Mouse (Mus musculus): ENCODE data around the gene Lpcat4. TPM values are rescaled to one million over a fixed set of nuclear protein-coding genes. Genes with fewer than 3 reads are reported as not detected.

The Lpcat4 gene
- polyA plus RNA-seq, 1 experiment, result 28.0 TPM

- Histone ChIP-seq H3K4me3 (ENCODE audit: insufficient read depth, poor library complexity, severe bottlenecking) (no peak overlapping the region), H3K27me3 (ENCODE audit: control insufficient read depth, insufficient read depth, insufficient read length) (no peaks in the 10 kb centered on the region), H3K79me2 (ENCODE audit: control insufficient read depth, insufficient read depth) (no peaks in the 10 kb centered on the region), H3ac (ENCODE audit: control insufficient read depth, insufficient read length, low read depth) (no peak overlapping the region), H3K36me3 (ENCODE audit: control insufficient read depth, insufficient read depth) (no peaks in the 10 kb centered on the region), H3K79me3 (ENCODE audit: low read depth) (no peaks in the 10 kb centered on the region)
- TF ChIP-seq MYOD1 (IDR thresholded peaks at IDR 0.05; ENCODE audit: control insufficient read depth, insufficient read length, low read depth), result no peak
- no peak for TF ChIP-seq MYOG (IDR thresholded peaks at IDR 0.05; ENCODE audit: control insufficient read depth, extremely low read depth, insufficient read length)
- TF ChIP-seq USF1 (IDR thresholded peaks at IDR 0.05; ENCODE audit: low read depth), result no peak
- no peak for TF ChIP-seq FOSL1 (IDR thresholded peaks at IDR 0.05; ENCODE audit: insufficient read depth, low read length, poor library complexity, severe bottlenecking)
- no peak for TF ChIP-seq MAX (IDR thresholded peaks at IDR 0.05)
- TF ChIP-seq CEBPB (IDR thresholded peaks at IDR 0.05; ENCODE audit: low read depth), result no peak
- TF ChIP-seq CTCF (IDR thresholded peaks at IDR 0.05; ENCODE audit: control insufficient read depth, insufficient read depth, insufficient read length), result no peak
Measured at GRCm38 (mm10) chr2:112292823-112293222, 53.6 kb downstream of the Lpcat4 start.

- no peak overlapping the region for H3K4me3 ChIP-seq (ENCODE audit: insufficient read depth, poor library complexity, severe bottlenecking)
- H3K27me3 ChIP-seq (ENCODE audit: control insufficient read depth, insufficient read depth, insufficient read length), result no peaks in the 10 kb centered on the region
- H3K79me3 ChIP-seq (ENCODE audit: low read depth), result no peaks in the 10 kb centered on the region
- H3ac ChIP-seq (ENCODE audit: control insufficient read depth, insufficient read length, low read depth), result no peak overlapping the region
- no peaks in the 10 kb centered on the region for H3K36me3 ChIP-seq (ENCODE audit: control insufficient read depth, insufficient read depth)
- no peaks in the 10 kb centered on the region for H3K79me2 ChIP-seq (ENCODE audit: control insufficient read depth, insufficient read depth)
- TF ChIP-seq MYOG (IDR thresholded peaks at IDR 0.05; ENCODE audit: control insufficient read depth, extremely low read depth, insufficient read length) (no peak), MAX (IDR thresholded peaks at IDR 0.05) (no peak), CTCF (IDR thresholded peaks at IDR 0.05; ENCODE audit: control insufficient read depth, insufficient read depth, insufficient read length) (no peak), USF1 (IDR thresholded peaks at IDR 0.05; ENCODE audit: low read depth) (no peak), MYOD1 (IDR thresholded peaks at IDR 0.05; ENCODE audit: control insufficient read depth, insufficient read length, low read depth) (no peak), FOSL1 (IDR thresholded peaks at IDR 0.05; ENCODE audit: insufficient read depth, low read length, poor library complexity, severe bottlenecking) (no peak), CEBPB (IDR thresholded peaks at IDR 0.05; ENCODE audit: low read depth) (no peak)
Measured at GRCm38 (mm10) chr2:112296211-112296610, 56.9 kb downstream of the Lpcat4 start.

Other genes with a start within 250 kb of the Lpcat4 start
- gene Olfr1309, start 249.2 kb upstream of the Lpcat4 start, polyA plus RNA-seq (2012; fragmentation: generic; extraction: Trizol), result not detected
- not detected for gene Olfr1310, start 226.8 kb upstream of the Lpcat4 start, polyA plus RNA-seq (2012; fragmentation: generic; extraction: Trizol)
- gene Olfr1311, start 215.1 kb upstream of the Lpcat4 start, polyA plus RNA-seq (2012; fragmentation: generic; extraction: Trizol), result not detected
- gene Olfr1312, start 189.2 kb upstream of the Lpcat4 start, polyA plus RNA-seq (2012; fragmentation: generic; extraction: Trizol), result not detected
- not detected for gene Olfr1313, start 161.6 kb upstream of the Lpcat4 start, polyA plus RNA-seq (2012; fragmentation: generic; extraction: Trizol)
- gene Olfr1314, start 142.7 kb upstream of the Lpcat4 start, polyA plus RNA-seq (2012; fragmentation: generic; extraction: Trizol), result not detected
- gene Olfr1315-ps1, start 124.0 kb upstream of the Lpcat4 start, polyA plus RNA-seq (2012; fragmentation: generic; extraction: Trizol), result not detected
- not detected for gene Olfr1316, start 104.5 kb upstream of the Lpcat4 start, polyA plus RNA-seq (2012; fragmentation: generic; extraction: Trizol)
- not detected for gene Olfr1317, start 99.1 kb upstream of the Lpcat4 start, polyA plus RNA-seq (2012; fragmentation: generic; extraction: Trizol)
- 0.02 TPM for gene Olfr1318, start 85.3 kb upstream of the Lpcat4 start, polyA plus RNA-seq (2012; fragmentation: generic; extraction: Trizol)
- 0.02 TPM for gene Nutm1, start 19.8 kb downstream of the Lpcat4 start, polyA plus RNA-seq (2012; fragmentation: generic; extraction: Trizol)
- 139 TPM for gene Nop10, start 22.5 kb downstream of the Lpcat4 start, polyA plus RNA-seq (2012; fragmentation: generic; extraction: Trizol)
- 4.4 TPM for gene Slc12a6, start 26.4 kb downstream of the Lpcat4 start, polyA plus RNA-seq (2012; fragmentation: generic; extraction: Trizol)
- gene Gm21985, start 26.8 kb downstream of the Lpcat4 start, polyA plus RNA-seq (2012; fragmentation: generic; extraction: Trizol), result not detected
- gene Emc4, start 128.6 kb downstream of the Lpcat4 start, polyA plus RNA-seq (2012; fragmentation: generic; extraction: Trizol), result 152 TPM
- 13.3 TPM for gene Katnbl1, start 139.7 kb downstream of the Lpcat4 start, polyA plus RNA-seq (2012; fragmentation: generic; extraction: Trizol)
- 15.0 TPM for gene Emc7, start 215.5 kb downstream of the Lpcat4 start, polyA plus RNA-seq (2012; fragmentation: generic; extraction: Trizol)
- not detected for gene Chrm5, start 241.3 kb downstream of the Lpcat4 start, polyA plus RNA-seq (2012; fragmentation: generic; extraction: Trizol)